Mouse (Mus musculus) stomach, embryonic 16.5 days (tissue): ENCODE measurements around the gene A230050P20Rik. TPM values are rescaled to one million over a fixed set of nuclear protein-coding genes. Genes with fewer than 3 reads are reported as not detected.
A peak's percentile ranks its signal among the peaks of the same experiment; 100 is the strongest.

ENCODE experiments used
- ATAC-seq: fragments of 200-750 bp; cut with Nextera tagmentation; 2 replicates; pipeline ENCODE4 v1.8.0; 2017; ENCODE audit warnings: moderate number of reproducible peaks, moderate TSS enrichment; ENCODE audit not compliant: insufficient read depth, low FRiP score
- H3K27ac ChIP-seq: fragments of 300-500 bp; sonication (generic); 2 replicates; pipeline ENCODE4 v1.5.1; 2014; ENCODE audit warnings: low read length
- H3K27me3 ChIP-seq: fragments of 300-500 bp; sonication (generic); 2 replicates; pipeline ENCODE4 v1.6.1; 2014; ENCODE audit warnings: low read length, control low read depth, mixed read lengths; ENCODE audit not compliant: control insufficient read depth, insufficient read depth
- H3K36me3 ChIP-seq: fragments of 300-500 bp; sonication (generic); 2 replicates; pipeline ENCODE4 v1.6.1; 2014; ENCODE audit warnings: low read length; ENCODE audit not compliant: control insufficient read depth, insufficient read depth
- H3K4me1 ChIP-seq: fragments of 300-500 bp; sonication (generic); 2 replicates; pipeline ENCODE4 v1.6.1; 2014; ENCODE audit warnings: low read length, control low read depth, mixed read lengths; ENCODE audit not compliant: control insufficient read depth, insufficient read depth
- H3K4me2 ChIP-seq: fragments of 300-500 bp; sonication (generic); 2 replicates; pipeline ENCODE4 v1.6.1; 2014; ENCODE audit warnings: low read depth, low read length, mixed read lengths
- H3K4me3 ChIP-seq: fragments of 300-500 bp; sonication (generic); replicated peaks from 2 replicates; pipeline ENCODE4 v1.5.1; 2014; ENCODE audit warnings: mild to moderate bottlenecking, low read length
- H3K9ac ChIP-seq: fragments of 300-500 bp; sonication (generic); 2 replicates; pipeline ENCODE4 v1.6.1; 2014; ENCODE audit warnings: low read length
- H3K9me3 ChIP-seq: fragments of 300-500 bp; sonication (generic); replicated peaks from 2 replicates; pipeline ENCODE4 v1.6.1; 2016; ENCODE audit warnings: low read length, control low read depth; ENCODE audit not compliant: control insufficient read depth
- WGBS: fragments of 180-500 bp; shearing (Covaris S2); extraction: QIAGEN DNeasy Blood & Tissue Kit; methylation state at CpG from one replicate; pipeline ENCODE4 v1.1.7; 2014; 5-methylcytosine and 5-hydroxymethylcytosine counted together
- polyA plus RNA-seq: library from polyadenylated mRNA; unstranded; fragments of >200 nt; fragmentation: Nextera tagmentation; extraction: Ambion mirVana; gene quantifications from 2 replicates; pipeline ENCODE4 v1.2.1, GENCODE M21; 2015

A230050P20Rik gene
- polyA plus RNA-seq, 1 experiment from 2014 or later, result 16.8 TPM

- ATAC-seq, result peak; percentile 95
- Histone ChIP-seq H3K27ac (peak overlapping the region; percentile 95), H3K27me3 (no peaks in the 10 kb centered on the region), H3K4me1 (peaks cover 4% of the 10 kb centered on the region), H3K4me2 (peak overlapping the region; percentile 80), H3K36me3 (no peaks in the 10 kb centered on the region), H3K9ac (peak overlapping the region; percentile 87), H3K9me3 (no peaks in the 10 kb centered on the region), H3K4me3 (peak overlapping the region; percentile 52)
- WGBS, result under 1% methylated on average over 69 of the region's 69 CpGs
Measured at GRCm38 (mm10) chr9:20878041-20878709, 9.7 kb downstream of the A230050P20Rik start.

GRCm38 (mm10) chr9:20878710-20879065, 10.2 kb downstream of the A230050P20Rik start:
- H3K36me3 ChIP-seq, result no peaks in the 10 kb centered on the region
- ATAC-seq, result no peak
- peak overlapping the region; percentile 95 for H3K27ac ChIP-seq
- H3K4me3 ChIP-seq, result peak overlapping the region; percentile 52
- H3K4me2 ChIP-seq, result peak overlapping the region; percentile 80
- 10% methylated on average over 10 of the region's 10 CpGs for WGBS
- no peaks in the 10 kb centered on the region for H3K9me3 ChIP-seq
- H3K27me3 ChIP-seq, result no peaks in the 10 kb centered on the region
- peaks cover 4% of the 10 kb centered on the region for H3K4me1 ChIP-seq
- H3K9ac ChIP-seq, result peak overlapping the region; percentile 87

- peak within 1 kb of the TSS; percentile 80 for H3K4me2 ChIP-seq
- peaks cover 4% of the 10 kb centered on the region for H3K4me1 ChIP-seq
- peak within 1 kb of the TSS; percentile 87 for H3K9ac ChIP-seq
- WGBS, result 73% methylated on average over 13 of the region's 13 CpGs
- ATAC-seq, result no peak
- H3K27me3 ChIP-seq, result no peaks in the 10 kb centered on the region
- H3K27ac ChIP-seq, result peak within 1 kb of the TSS; percentile 95
- H3K9me3 ChIP-seq, result no peaks in the 10 kb centered on the region
- no peaks in the 10 kb centered on the region for H3K36me3 ChIP-seq
- peak within 1 kb of the TSS; percentile 52 for H3K4me3 ChIP-seq
Measured at GRCm38 (mm10) chr9:20879097-20879792, 10.8 kb downstream of the A230050P20Rik start, which contains the start of gene Angptl6. Gene Angptl6 (minus strand): TSS chr9:20879727.

- no peak overlapping the region for H3K4me2 ChIP-seq
- peaks cover 6% of the 10 kb centered on the region; the same call in 1 of the 2 replicates for H3K4me1 ChIP-seq
- WGBS, result 95% methylated on average over 2 of the region's 2 CpGs
- H3K27me3 ChIP-seq, result no peaks in the 10 kb centered on the region
- H3K4me3 ChIP-seq, result no peak overlapping the region
- H3K27ac ChIP-seq, result no peak overlapping the region
- peaks cover 23% of the 10 kb centered on the region; the same call in 1 of the 2 replicates for H3K36me3 ChIP-seq
- no peak overlapping the region for H3K9ac ChIP-seq
- no peak for ATAC-seq
- no peaks in the 10 kb centered on the region for H3K9me3 ChIP-seq
Measured at GRCm38 (mm10) chr9:20886563-20886962, 18.1 kb downstream of the A230050P20Rik start.

- Histone ChIP-seq H3K9me3 (no peaks in the 10 kb centered on the region), H3K27ac (no peak overlapping the region), H3K27me3 (no peaks in the 10 kb centered on the region), H3K4me1 (peaks cover 6% of the 10 kb centered on the region; the same call in 1 of the 2 replicates), H3K9ac (no peak overlapping the region), H3K4me2 (peak overlapping the region; percentile 63; the same call in 1 of the 2 replicates), H3K36me3 (peaks cover 25% of the 10 kb centered on the region; the same call in 1 of the 2 replicates), H3K4me3 (no peak overlapping the region)
- no peak for ATAC-seq
- WGBS, result 84% methylated on average over 6 of the region's 6 CpGs
Measured at GRCm38 (mm10) chr9:20887191-20887590, 18.7 kb downstream of the A230050P20Rik start.

- peaks cover 30% of the 10 kb centered on the region for H3K36me3 ChIP-seq
- peak within 1 kb of the TSS; percentile 94 for H3K27ac ChIP-seq
- no peaks in the 10 kb centered on the region for H3K27me3 ChIP-seq
- H3K9ac ChIP-seq, result peak within 1 kb of the TSS; percentile 90
- peak within 1 kb of the TSS; percentile 83 for H3K4me2 ChIP-seq
- under 1% methylated on average over 43 of the region's 43 CpGs for WGBS
- no peaks in the 10 kb centered on the region for H3K9me3 ChIP-seq
- ATAC-seq, result peak; percentile 97
- peak within 1 kb of the TSS; percentile 87 for H3K4me3 ChIP-seq
- H3K4me1 ChIP-seq, result peaks cover 6% of the 10 kb centered on the region; the same call in 1 of the 2 replicates
Measured at GRCm38 (mm10) chr9:20887704-20888385, 19.4 kb downstream of the A230050P20Rik start, which contains the start of gene Ppan. Gene Ppan (plus strand): TSS chr9:20888175.

GRCm38 (mm10) chr9:20888386-20888765, 19.9 kb downstream of the A230050P20Rik start:
- H3K4me2 ChIP-seq, result peak overlapping the region; percentile 83
- no peaks in the 10 kb centered on the region for H3K9me3 ChIP-seq
- WGBS, result under 1% methylated on average over 30 of the region's 30 CpGs
- H3K27ac ChIP-seq, result peak overlapping the region; percentile 51
- ATAC-seq, result peak; percentile 35
- peaks cover 6% of the 10 kb centered on the region; the same call in 1 of the 2 replicates for H3K4me1 ChIP-seq
- peak overlapping the region; percentile 90 for H3K9ac ChIP-seq
- H3K4me3 ChIP-seq, result peak overlapping the region; percentile 87
- peaks cover 35% of the 10 kb centered on the region for H3K36me3 ChIP-seq
- H3K27me3 ChIP-seq, result no peaks in the 10 kb centered on the region

- peak overlapping the region; percentile 83 for H3K4me2 ChIP-seq
- peak overlapping the region; percentile 87 for H3K4me3 ChIP-seq
- H3K4me1 ChIP-seq, result peaks cover 6% of the 10 kb centered on the region; the same call in 1 of the 2 replicates
- no peak overlapping the region for H3K27ac ChIP-seq
- WGBS, result 75% methylated on average over 29 of the region's 29 CpGs
- H3K27me3 ChIP-seq, result no peaks in the 10 kb centered on the region
- H3K36me3 ChIP-seq, result peaks cover 41% of the 10 kb centered on the region
- no peak for ATAC-seq
- no peaks in the 10 kb centered on the region for H3K9me3 ChIP-seq
- peak overlapping the region; percentile 52; the same call in 1 of the 2 replicates for H3K9ac ChIP-seq
Measured at GRCm38 (mm10) chr9:20889185-20890141, 21.0 kb downstream of the A230050P20Rik start.
